Mouse (Mus musculus) naive thymus-derived CD4-positive, alpha-beta T cell, adult 2 months (primary cell): Measurements from ENCODE around the gene Kcnma1.

Source experiments
- DNase-seq: peaks from one replicate; pipeline ENCODE4 v3.0.0-alpha.2; 2011; ENCODE audit warnings: low read depth

Kcnma1 gene

DNA sequence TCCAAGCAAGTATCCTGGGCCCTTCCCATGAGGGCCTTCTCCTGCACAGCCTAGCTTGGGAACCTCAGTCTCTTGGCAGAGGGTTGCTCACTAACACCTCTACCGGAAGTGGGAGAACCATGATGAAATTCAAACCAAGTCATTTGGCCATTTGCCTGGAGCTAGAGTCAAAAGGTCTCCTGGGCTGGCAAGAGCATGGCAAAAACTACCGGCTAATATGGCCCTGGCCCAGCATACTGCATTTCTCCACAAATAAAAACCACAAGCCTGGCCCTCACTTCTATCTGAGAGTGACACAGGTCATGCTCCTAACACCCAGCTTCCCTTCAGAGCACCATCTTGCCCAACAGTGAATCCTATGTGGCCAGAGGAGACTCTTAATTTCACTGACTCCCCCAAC lies 159.3 kb downstream of the Kcnma1 start:
- no peak for DNase-seq

DNA sequence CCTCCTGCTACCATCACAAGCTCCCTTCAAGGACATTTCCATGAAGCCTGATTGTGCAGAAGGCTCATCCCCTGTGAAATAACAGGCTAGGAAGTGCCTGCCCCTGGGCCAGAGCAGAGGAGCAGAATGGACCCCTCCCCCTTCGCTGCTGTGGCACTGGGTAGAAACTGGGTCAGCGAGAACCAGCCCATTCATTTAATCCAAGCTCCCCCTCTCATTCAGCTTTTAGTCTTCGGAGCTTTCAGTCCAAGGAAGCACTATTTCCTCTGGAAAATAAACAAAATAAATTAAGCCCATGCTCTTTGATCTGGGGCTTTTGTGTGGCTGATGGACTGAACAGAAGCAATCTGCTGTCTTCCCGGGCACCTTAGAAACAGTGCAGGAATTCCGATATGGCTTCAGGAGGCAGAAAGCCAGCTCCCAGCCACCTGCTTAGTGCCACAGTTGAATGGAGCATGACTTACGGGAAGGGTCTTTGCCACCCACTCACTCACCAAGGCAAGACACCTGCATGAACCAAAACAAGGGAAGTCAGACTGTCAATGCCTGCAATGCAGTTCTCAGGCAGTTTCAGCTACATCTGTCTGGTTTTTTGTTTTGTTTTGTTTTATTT lies 165.7 kb downstream of the Kcnma1 start:
- no peak for DNase-seq

DNA sequence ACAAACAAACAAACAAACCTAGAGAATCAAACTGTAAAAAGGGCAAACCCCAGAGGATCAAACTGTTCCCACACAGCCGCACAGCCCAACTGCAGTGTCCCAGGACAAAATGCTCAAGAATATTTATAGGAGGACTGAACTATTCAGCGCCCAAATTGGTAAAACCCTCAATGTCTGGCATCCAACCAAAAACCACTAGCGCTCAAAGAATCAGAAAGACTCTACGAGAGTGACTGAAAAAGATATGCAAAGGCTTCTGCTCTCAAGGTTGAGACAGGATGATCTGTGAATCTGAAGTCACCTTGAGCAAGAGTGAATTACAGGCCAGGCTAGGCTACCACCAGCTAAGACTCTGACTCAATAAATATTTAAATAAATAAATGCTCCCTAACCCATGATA lies 167.6 kb downstream of the Kcnma1 start:
- DNase-seq, result no peak

DNA sequence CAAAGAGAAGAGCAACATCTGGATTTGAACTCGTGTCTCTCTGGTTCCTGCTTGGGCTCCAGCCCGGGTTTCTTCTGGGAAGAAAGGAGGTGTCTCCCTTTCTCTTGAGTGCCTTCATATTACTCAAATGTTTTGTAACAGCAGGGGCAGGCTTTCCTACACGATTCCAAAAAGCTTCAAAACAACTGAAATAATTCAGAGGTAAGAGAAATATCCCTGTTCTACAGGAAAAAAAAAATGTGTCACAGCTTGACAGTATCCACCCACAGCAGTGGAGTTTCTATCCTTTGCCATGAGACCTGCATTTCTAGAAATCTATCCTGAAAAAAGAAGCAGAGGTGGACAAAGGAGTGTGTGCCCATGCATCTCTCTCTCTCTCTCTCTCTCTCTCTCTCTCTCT lies 172.3 kb downstream of the Kcnma1 start:
- DNase-seq, result no peak

DNA sequence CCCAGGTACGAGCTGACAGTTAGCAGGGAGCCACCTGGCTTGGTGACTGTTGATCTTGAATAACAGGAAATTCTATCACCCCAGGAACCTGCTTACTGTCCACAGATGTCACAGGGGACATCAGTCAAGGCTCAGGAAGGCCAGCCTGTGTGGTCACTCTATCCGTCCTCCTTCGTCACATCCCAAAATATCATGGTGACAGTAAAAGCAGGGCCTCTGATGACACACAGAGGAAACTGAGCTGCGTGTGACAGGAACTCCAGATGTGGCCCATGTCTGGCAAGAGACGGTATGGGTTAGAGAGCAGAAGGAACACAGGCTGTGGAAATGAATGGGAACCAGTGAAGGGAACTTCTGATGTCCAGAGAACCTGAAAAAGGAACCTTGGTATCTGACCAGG lies 174.7 kb downstream of the Kcnma1 start:
- no peak for DNase-seq

DNA sequence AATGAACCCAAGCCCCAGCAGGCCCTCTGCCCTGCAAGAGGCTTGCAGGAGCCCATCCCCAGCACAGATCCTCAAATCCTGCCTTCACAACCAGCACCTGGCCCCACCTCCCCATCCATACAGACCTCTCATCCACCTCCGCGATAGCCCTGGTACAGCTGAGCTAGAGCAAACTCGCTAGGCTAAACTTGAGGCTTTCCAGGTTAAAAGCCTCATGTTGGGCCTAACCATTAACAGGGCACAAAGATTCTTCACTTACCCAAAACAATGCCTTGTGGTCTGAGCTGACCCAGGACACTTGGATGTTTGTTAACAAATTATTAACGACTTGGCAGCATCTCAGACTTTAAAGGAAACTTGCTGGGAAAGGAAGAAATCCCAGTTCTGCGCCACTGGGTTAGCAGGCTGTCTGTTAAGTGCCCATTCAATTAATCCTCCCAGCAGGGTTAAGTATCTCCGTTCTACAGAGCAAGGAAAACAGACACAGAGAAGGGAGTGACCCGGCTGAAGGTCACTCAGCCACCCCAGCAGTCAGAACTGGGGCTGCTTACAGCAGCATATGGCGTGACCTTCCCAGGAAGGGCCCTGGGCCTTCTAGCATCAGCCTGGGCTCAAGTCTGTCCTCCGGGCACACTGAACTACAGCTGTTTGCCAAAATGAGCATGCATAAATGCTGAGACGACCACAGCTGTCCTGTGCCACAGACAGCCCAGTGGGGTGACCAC lies 178.7 kb downstream of the Kcnma1 start:
- no peak for DNase-seq

DNA sequence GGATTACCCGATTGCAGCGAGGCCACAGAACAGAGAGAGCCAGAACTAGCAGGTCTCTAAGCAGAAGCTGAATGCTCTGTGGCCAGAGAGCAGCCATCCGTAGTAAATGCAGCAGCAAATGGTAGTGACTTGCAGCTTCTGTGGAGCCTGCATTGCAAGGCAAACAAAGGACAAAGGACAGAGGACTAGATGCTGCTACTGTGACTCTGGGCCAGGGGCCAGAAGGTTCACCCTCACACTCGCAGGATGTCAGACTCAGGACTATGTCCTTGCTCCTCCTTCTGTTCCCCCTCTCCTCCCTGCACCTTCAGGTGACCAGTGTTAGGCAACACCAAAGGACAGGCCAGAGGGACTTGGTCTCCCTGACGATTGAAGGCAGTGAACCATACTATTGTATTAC lies 183.0 kb downstream of the Kcnma1 start:
- no peak for DNase-seq

DNA sequence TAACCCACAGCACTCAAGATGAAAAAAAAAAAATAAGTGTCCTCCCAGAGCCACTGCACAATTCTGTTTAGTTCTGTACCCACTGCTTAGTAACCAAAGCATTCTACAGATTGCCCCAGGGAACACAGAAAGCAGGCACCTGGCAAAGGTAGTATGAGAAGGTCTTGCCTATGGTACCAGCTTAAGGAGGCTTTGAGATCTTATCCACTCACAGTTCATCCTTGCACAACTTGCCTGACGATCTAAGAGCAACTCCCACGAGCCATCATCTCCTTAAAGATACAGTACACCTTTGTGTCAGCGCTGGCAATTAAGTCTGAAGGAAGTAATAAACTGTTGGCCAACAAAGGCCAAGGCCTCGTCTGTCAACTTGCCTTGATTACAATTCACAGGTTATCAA lies 184.0 kb downstream of the Kcnma1 start:
- no peak for DNase-seq

DNA sequence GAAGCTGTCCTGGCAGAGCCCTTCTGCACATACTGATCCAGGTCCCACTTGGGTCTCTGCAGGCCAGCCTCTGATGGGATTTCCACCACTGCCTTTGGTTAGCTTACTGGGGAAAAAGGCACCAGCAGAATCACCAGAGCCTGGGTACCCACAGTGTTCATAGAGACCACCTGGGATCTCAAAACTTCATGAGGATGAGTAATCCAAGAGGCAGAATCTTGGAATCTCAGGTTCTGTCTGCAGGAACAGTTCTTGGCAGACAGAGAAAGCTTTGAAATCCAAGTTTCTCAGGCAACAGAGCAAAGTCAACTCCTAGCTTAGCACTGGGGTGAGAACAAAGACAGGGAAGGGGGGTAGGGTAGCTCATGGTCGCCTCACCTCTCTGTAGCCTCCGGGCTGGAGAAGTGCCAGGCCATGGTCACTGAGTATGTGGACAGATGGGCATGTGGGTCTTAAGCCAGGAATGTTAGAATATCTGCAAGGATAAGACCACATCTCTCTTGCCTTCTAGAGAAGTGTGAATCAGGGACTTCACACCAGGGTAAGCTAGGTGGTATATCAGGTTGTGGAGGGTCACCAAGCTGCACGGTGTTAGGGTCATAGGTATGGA lies 185.5 kb downstream of the Kcnma1 start:
- DNase-seq, result no peak

DNA sequence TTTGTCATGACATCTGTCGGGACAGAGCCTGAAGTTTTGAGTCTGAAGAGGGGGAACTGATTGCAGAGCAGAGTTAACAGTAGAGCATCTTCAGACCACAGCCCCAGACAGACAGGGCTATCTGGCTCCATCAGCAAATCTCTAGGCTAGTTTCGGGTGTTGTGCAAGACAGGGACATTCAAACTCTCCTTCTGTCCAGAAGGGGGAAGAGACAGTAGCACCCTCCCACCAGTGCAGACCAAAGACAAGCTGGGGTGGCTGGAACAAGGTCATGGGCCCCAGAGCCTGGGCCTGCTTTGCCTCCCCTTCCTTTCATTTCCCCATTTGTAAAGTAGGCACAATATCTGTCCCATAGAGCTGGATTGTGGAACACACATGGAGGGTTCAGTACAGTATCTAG lies 189.4 kb downstream of the Kcnma1 start:
- no peak for DNase-seq

DNA sequence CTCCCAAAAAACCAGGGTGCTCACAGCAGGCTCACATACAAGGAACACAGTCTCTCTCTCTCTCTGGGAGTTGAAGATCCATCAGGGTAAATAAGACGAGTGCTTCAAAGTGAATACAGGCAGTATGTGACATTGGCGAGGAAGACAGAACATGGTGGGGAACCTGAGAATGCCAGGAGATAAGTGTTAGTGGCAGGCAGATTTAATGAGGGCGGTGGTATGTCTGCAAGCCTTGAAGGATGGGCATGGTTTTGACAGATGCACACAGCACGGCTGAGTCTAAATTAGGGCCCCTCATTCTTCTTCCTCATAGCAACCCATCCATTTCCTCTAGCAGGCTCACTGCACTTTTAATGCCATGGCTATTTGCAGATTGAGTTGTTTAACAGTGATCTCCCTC lies 190.0 kb downstream of the Kcnma1 start:
- no peak for DNase-seq

DNA sequence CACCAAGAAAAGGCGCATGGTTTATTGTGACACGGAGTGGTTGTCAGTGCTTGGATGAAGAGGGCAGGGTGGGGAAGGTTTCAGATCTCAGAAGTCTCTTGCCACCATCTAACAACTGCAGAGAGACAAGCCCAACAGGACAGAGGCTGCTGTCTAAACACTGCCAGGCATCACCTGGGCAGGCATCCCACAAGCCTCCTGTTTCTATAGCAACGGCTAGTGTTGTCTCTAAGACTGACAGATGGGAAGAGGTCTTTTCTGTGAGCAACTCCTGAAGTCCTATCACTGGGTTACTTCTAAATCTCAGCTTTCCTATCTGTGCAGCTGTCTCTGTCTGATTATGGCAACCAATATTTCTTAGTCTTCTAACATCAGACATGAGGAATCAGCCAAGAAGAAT lies 196.7 kb downstream of the Kcnma1 start:
- DNase-seq, result no peak

DNA sequence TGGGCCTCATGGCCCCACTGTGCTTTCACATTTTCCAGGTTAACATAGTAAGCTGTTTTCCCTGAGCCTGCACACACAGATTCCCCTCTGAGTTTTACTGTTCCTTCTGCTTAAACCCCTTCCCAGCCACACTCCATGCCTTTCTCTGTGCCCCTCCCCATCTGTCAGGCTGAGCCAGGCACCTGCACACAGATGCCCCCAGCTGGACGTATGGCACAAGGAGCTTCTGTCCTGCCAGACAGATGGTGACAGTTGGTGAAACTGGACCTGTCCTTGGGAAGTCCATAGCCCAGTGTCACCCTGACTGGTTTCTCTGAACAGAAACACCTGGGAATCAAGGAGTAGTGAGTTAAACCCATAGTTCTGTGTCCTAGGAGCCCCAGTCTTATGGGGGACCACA lies 204.2 kb downstream of the Kcnma1 start:
- no peak for DNase-seq

DNA sequence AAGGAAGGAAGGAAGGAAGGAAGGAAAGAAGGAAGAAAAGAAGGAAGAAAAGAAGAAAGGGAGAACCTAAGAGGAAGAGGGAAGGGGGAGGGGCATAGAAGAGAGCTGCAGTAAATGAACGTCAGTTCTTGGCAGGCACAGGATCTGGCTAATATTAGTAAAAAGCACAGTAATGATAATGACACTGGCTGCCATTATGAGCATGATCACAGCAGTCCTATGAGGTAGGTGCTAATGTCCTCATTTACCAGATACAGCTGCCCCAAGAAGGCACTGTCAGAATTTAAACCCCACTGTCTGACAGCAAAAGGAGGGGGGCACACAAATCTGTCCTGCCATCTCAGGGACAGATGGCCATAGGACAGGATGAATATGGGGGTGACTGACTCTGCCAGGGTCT lies 205.2 kb downstream of the Kcnma1 start:
- no peak for DNase-seq

DNA sequence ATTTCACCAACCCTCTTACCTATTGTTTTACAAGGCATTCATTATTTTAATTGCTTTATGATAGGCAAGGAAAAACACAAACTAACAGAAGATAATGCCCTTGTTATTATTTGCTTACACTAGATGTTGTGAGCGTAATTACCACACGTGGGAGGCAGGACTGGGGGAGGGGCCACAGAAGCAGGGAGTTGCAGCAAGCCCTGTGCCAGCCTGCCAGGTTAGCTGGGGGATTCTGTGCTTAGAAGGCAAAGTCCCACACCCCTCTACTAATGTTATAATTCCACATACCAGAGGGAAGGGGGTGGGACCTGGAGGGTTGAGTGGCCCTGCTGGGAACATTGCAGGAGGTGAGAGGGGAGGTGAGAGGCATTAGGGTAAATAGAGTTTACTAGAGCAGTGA lies 207.9 kb downstream of the Kcnma1 start:
- no peak for DNase-seq

DNA sequence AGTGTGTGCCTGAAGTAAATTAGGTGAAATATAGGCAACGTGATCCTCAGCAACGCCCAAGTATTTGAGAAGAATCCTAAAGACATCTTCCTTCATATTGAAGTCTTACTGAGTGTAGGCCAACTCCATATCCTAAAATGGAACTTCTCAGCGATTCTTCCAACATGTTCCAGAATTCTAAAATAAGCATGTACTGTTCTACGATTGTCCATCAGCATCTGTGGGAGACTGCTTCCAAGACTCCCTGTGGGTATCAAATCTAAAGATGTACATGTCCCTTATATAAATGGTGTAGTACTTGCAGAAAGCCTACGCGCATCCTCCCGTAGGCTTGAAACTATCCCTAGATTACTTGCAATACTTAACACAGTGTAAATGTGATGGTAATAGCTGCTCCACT lies 217.4 kb downstream of the Kcnma1 start:
- no peak for DNase-seq

DNA sequence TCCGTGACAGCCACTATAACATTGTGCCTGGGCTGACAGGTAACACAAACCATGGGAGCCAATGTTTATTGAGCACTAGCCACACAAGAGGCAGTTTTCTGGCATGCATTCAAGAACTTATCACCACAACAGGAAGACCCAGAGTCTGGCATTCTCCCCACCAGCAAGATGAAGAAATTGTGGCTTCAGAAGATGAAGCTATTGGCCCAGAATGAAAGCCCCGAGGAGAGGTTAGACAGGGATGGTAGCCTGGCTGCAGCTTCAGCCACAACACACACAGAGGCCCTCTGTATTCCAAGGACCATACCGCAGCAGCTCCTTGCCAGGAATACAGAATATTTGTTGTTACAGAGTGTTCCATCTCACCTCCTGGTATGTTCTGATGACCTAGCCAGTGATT lies 221.6 kb downstream of the Kcnma1 start:
- DNase-seq, result no peak

DNA sequence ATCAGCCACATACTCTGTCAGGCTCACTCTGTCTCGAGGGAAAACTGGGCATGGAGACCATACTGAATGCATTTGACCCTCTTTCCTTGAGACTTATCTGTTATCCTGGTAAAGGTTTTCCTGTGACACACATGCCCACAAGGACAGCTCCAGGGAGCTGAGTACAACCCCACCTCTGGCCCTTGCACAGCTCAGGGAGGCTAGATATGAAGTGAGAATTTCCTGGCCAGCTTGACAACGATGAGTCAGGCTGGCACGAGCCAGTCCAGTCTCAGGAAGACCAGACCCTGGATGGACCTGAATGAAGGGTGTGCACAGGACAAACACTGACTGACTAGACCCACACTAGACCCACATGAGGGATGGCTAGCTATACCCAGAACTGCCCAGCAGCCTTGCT lies 222.2 kb downstream of the Kcnma1 start:
- no peak for DNase-seq

DNA sequence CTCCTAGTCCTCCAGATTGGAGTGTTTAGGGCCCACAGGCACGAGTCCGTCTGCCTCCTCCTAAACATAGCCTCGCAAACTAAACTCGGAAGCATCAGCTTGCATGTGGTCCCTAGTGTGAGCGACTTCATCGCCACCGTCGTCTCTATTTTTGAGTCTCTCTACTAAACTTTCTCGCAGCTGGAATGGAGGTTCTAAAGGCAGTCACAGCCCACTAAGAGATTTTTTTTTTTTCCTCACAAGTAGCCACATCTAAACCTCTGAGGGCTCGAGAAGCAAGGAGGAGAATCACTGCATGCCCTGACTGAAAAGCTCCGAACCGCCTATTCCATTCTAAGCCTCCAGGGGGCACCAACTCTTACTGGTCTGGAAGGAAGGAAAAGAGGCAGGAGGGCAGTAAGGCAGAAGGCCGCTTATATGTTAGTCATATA lies 223.0 kb downstream of the Kcnma1 start:
- no peak for DNase-seq

DNA sequence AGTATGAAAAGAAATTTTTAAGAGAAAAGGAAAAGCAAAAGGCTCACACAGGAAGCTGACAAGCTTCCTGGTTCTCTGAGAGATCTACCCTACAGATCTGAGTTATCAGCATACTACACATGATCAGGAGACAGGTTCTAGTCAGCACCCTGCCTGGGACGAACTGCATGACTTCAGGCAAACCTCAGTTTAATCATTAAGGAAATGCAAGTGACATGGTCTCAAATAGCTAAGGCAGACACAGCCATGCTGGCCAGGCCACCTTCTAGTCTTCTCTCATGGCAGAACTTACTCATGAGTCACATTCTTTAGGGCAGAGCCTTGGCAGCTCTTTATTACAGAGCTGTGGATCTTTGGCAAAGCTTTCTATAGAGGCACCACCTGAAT lies 227.6 kb downstream of the Kcnma1 start:
- DNase-seq, result no peak

DNA sequence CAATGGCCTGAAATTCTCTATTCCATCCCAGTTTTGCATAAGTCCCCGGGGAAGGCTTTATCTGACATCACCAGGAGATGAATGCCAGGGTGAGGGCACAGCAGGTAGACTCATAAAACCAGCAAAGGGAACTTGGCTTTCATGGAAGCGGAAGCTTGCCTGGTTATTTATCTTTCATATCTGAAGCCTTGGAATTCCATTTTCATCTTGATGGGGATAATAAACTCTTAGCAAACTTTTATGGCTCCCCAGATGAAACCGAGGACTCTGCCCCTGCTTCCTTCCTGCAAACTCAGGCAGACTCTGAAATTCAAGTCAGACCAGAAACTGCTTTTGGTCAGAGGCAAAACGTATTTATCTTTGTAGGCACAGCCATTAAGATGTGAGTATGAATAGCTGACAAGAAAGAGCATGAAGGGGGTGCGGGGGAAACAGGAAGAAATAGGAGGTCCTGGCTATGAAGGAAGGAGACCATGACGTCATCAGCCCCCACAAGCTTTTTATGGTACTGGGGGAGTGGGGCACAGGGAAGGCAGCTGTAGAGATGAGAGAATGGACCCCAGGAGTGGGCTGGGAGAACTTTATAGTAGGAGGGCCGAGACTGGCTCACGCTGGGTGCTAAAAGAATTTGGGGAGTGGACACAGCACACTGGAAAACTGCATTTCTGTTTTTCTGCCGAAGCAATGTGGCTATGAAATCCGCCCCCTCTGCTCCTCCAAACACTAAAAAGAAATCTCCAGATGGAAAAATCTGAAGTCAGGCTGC lies 228.2 kb downstream of the Kcnma1 start:
- DNase-seq, result no peak

DNA sequence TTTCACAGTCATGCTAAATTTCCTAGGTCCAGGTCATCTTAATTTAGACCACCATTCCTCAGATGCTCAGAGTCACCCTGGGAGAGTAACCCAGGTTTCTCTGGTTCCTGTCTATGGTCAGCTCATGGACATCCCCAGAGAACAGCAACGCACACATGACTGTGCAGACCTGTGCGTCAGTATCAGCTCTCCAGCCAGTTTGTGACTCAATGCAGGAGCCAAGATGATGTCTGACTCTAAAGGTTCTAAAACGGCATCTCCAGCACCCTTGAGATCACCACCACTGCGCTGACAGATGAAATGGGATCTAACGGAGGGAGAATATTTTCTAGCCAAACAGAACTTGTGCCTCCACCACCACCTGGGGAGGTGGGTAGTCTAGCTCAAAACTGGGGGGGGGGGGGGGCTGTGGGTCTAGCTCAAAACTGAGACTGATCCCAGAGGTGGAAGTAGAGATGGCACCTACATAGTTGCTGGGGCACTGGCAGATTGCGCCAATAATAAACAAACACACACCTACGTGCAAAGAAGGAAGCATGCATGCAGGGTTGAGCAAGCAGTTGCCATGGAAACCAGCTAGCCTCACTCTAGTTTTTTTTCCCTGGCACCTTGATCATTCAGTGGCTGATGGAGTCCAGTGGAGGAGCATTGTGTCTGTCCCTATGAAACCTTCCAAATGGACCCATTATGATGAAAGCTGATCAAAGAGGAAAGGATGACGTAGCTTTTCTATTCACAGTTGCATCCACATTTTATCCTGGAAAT lies 231.3 kb downstream of the Kcnma1 start:
- DNase-seq, result no peak
